Mouse (Mus musculus): ENCODE measurements around the gene Det1. TPM values are rescaled to one million over a fixed set of nuclear protein-coding genes. Genes with fewer than 3 reads are reported as not detected.

Gene Det1
- polyA plus RNA-seq, 1 experiment from 2014 or later, result 23.4 TPM

GRCm38 (mm10) chr7:78881607-78882468, 34.8 kb upstream of the Det1 start:
- H3K27me3 ChIP-seq (ENCODE audit: poor library complexity, severe bottlenecking), result peaks cover 65% of the 10 kb centered on the region
- peak overlapping the region; percentile 82 for H3K27ac ChIP-seq
- WGBS, result 10% methylated on average over 15 of the region's 16 CpGs
- no peaks in the 10 kb centered on the region for H3K36me3 ChIP-seq (replicated peaks)
- H3K4me1 ChIP-seq, result peaks cover 62% of the 10 kb centered on the region
- DNase-seq (ENCODE audit: extremely low spot score, low spot score), result peak; percentile 36
- H3K9me3 ChIP-seq, result no peaks in the 10 kb centered on the region
- peak overlapping the region; percentile 62 for H3K4me3 ChIP-seq

DNA sequence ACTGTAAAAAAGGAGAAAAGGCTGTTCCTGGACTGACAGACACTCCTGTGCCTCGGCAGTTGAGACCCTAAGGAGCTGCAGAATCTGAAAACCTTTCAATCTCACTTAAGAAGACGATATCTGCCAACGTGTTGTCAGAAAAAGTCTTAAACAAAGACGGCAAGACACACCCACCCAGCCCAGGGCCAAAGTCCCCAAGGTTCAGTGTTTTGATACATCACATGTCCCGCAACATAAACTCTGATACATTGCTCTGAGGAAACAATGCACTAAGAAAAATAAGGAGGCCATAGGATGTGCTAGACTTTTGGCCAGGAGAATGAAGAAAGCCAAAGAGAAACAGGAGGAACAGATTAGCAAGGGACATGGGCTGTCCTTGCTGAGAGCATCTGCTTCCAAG, 25.8 kb upstream of the Det1 start:
- no peak for DNase-seq (ENCODE audit: extremely low spot score, low spot score)
- H3K9me3 ChIP-seq, result no peaks in the 10 kb centered on the region
- H3K4me1 ChIP-seq, result no peaks in the 10 kb centered on the region
- no peak overlapping the region for H3K4me3 ChIP-seq
- H3K36me3 ChIP-seq (replicated peaks), result no peaks in the 10 kb centered on the region
- H3K27ac ChIP-seq, result no peak overlapping the region
- no peaks in the 10 kb centered on the region for H3K27me3 ChIP-seq (ENCODE audit: poor library complexity, severe bottlenecking)
- WGBS, result 86% methylated on average over 5 of the region's 5 CpGs

DNA sequence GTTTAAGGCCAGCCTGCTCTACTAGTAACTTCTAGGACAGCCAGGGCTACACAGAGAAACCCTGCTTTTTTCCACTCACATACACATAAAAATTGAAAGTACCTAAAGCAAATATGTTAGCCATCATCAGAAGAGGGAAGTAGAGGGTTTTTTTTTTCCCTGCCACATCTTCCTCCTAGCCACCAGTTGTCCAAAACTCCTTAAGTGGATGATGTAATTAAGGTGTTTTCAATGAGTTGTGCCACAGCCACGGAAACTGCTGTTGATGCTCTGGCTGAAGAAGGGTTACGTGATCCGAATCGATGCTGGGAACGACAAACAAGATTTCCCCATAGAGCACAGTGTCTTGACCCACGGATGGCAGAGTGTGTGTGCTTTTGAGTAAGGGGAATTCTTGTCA, 25.3 kb upstream of the Det1 start:
- Histone ChIP-seq H3K4me3 (no peak overlapping the region), H3K4me1 (no peaks in the 10 kb centered on the region), H3K27ac (no peak overlapping the region), H3K9me3 (no peaks in the 10 kb centered on the region), H3K27me3 (ENCODE audit: poor library complexity, severe bottlenecking) (no peaks in the 10 kb centered on the region), H3K36me3 (replicated peaks) (no peaks in the 10 kb centered on the region)
- DNase-seq (ENCODE audit: extremely low spot score, low spot score), result no peak
- 85% methylated on average over 6 of the region's 6 CpGs for WGBS

- DNase-seq (ENCODE audit: extremely low spot score, low spot score), result no peak
- WGBS, result 85% methylated on average over 5 of the region's 5 CpGs
- H3K4me1 ChIP-seq, result peaks cover 4% of the 10 kb centered on the region; the same call in 1 of the 2 replicates
These were observed 21.7 kb upstream of the Det1 start for GRCm38 (mm10) chr7:78868731-78869130.

DNA sequence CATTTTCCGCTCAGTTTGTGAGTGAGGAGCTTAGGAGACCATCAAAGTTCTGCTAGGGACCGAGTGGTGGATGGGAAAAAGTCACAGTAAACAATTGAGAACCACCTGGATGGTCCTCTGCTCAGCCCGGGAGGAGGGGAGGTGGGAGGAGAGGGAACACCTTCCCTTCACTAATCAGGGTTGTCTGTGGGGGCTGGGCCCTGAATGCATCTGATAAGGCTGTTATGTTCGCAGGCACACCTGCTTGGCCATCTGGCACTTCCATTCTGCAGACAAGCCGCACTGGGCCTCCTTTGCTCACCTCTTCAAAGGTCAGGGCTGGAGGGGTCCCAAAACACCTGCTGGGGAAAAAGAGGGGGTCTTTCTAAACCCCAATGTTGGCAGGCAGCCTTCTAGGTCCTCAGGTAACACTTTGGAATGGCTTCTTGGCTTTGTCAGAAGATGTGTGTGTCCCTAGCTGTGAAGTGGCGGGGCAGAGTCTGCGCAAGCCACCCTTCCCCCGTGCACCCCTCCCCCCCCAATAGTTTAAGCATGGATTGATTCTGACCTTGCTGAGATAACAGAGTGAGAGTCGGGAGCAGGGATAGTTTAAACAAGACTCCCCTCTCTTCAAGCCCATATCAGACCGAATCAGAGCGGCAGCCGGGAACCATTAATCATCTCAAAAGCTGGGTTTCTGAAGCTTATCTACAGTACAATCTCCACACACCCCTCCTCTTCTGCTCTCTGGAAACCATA, 18.3 kb upstream of the Det1 start:
- Histone ChIP-seq H3K27me3 (ENCODE audit: poor library complexity, severe bottlenecking) (no peaks in the 10 kb centered on the region), H3K27ac (no peak overlapping the region), H3K36me3 (replicated peaks) (no peaks in the 10 kb centered on the region), H3K4me3 (no peak overlapping the region), H3K4me1 (peaks cover 4% of the 10 kb centered on the region; the same call in 1 of the 2 replicates), H3K9me3 (no peaks in the 10 kb centered on the region)
- WGBS, result 72% methylated on average over 12 of the region's 12 CpGs
- no peak for DNase-seq (ENCODE audit: extremely low spot score, low spot score)

More at GRCm38 (mm10) chr7:78868731-78869130, 21.7 kb upstream of the Det1 start:
- Histone ChIP-seq H3K36me3 (replicated peaks) (no peaks in the 10 kb centered on the region), H3K9me3 (no peaks in the 10 kb centered on the region), H3K4me3 (no peak overlapping the region), H3K27ac (no peak overlapping the region), H3K27me3 (ENCODE audit: poor library complexity, severe bottlenecking) (no peaks in the 10 kb centered on the region)

DNA sequence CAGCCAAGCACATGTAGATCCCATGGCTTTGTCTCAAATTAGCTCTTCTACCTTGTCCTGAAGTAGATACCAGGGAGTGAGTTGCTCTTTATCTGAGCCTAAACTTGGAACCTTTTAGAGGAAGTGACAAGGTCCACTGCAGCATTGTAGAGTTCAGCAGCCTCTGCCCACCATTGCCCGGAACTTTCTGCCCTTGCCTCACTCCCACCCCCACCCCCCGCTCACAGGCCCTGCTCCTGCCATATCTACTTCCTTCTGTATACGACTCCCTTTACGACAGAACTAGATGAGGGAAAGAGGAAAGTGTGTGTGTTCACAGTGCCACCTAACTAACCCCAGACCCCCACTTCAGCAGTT, 17.4 kb upstream of the Det1 start:
- H3K4me1 ChIP-seq, result peaks cover 4% of the 10 kb centered on the region; the same call in 1 of the 2 replicates
- no peaks in the 10 kb centered on the region for H3K36me3 ChIP-seq (replicated peaks)
- H3K27me3 ChIP-seq (ENCODE audit: poor library complexity, severe bottlenecking), result no peaks in the 10 kb centered on the region
- H3K4me3 ChIP-seq, result no peak overlapping the region
- H3K27ac ChIP-seq, result no peak overlapping the region
- H3K9me3 ChIP-seq, result no peaks in the 10 kb centered on the region
- WGBS, result 86% methylated on average over 4 of the region's 4 CpGs
- DNase-seq (ENCODE audit: extremely low spot score, low spot score), result no peak

DNA sequence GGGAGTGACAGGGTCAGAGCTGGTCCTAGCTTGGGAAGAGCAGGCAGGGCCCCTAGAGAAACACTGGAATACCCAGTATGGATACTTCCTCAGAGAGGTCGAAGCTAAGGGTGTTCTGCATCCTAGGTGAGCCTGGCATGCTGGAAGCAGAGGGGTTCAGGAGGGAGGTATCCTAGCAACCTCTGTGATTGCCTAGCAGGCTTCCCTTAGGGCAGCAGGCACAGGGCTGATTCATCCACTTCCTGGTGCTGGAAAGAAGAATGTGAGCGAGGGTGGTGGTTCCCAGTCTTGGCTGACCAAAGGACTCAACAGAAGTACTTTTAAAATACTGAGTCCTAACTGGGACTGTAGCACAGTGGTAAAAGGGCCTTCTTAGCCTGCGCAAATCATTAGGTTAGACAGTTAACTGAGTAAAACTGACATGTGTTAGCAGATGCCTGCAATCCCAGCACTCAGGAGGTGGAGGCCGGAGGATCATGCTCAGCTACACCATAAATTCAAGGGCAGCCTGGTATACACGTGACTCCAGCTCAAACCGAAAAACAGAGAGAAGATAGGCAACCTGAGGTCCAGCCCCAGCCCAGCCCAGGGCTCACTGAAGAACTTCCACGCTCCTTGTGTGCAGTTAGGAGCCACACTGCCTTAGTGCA, 16.9 kb upstream of the Det1 start:
- Histone ChIP-seq H3K9me3 (no peaks in the 10 kb centered on the region), H3K4me3 (no peak overlapping the region), H3K27ac (no peak overlapping the region), H3K4me1 (peaks cover 4% of the 10 kb centered on the region; the same call in 1 of the 2 replicates), H3K27me3 (ENCODE audit: poor library complexity, severe bottlenecking) (no peaks in the 10 kb centered on the region), H3K36me3 (replicated peaks) (no peaks in the 10 kb centered on the region)
- DNase-seq (ENCODE audit: extremely low spot score, low spot score), result no peak
- 79% methylated on average over 7 of the region's 7 CpGs for WGBS

DNA sequence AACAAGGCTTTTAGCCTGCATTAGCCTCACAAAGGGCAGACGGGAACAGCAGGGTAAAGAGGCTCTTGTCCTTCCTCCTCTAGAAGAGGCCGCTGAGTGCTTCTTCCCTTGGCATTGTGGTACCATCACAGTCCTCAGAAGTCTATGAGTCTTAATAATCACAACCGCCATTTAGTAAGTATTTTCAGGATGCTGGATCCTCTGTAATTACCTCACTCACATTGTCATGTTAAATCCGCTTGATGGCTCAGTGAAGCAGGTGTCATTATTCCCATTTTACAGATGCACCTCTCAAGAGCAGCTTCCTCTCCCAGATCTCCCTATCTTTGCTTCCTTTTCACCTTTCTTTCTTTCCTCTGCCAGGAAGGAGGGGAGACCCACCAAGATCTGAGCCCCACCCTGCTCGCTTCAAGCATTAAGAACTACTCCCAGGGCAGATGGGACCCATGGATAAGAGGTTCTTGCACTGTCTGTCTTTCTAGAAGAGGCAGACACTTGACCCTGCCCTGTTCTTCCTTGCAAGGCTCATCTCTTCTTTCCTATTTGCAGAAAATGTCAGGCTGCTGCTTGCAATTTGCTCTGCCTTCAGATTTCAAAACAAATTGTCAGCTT, 8.1 kb upstream of the Det1 start:
- DNase-seq (ENCODE audit: extremely low spot score, low spot score), result no peak
- 69% methylated on average over 5 of the region's 5 CpGs for WGBS
- H3K9me3 ChIP-seq, result no peaks in the 10 kb centered on the region

GRCm38 (mm10) chr7:78854051-78854450, 7.0 kb upstream of the Det1 start:
- no peaks in the 10 kb centered on the region for H3K4me1 ChIP-seq
- no peak overlapping the region for H3K27ac ChIP-seq
- 80% methylated on average over 4 of the region's 4 CpGs for WGBS
- no peaks in the 10 kb centered on the region; the same call in 1 of the 2 replicates for H3K27me3 ChIP-seq (ENCODE audit: poor library complexity, severe bottlenecking)
- no peaks in the 10 kb centered on the region for H3K36me3 ChIP-seq (replicated peaks)
- no peaks in the 10 kb centered on the region for H3K9me3 ChIP-seq
- DNase-seq (ENCODE audit: extremely low spot score, low spot score), result no peak
- no peak overlapping the region for H3K4me3 ChIP-seq

More for the DNA sequence above, 8.1 kb upstream of the Det1 start:
- no peak overlapping the region for H3K27ac ChIP-seq
- H3K4me3 ChIP-seq, result no peak overlapping the region
- H3K36me3 ChIP-seq (replicated peaks), result no peaks in the 10 kb centered on the region
- no peaks in the 10 kb centered on the region; the same call in 1 of the 2 replicates for H3K27me3 ChIP-seq (ENCODE audit: poor library complexity, severe bottlenecking)
- H3K4me1 ChIP-seq, result no peaks in the 10 kb centered on the region

GRCm38 (mm10) chr7:78846066-78846716, 872 bp downstream of the Det1 start:
- Histone ChIP-seq H3K27ac (peak overlapping the region; percentile 96), H3K27me3 (ENCODE audit: poor library complexity, severe bottlenecking) (no peaks in the 10 kb centered on the region), H3K4me3 (peak overlapping the region; percentile 93), H3K36me3 (replicated peaks) (peaks cover 29% of the 10 kb centered on the region), H3K9me3 (no peaks in the 10 kb centered on the region), H3K4me1 (peaks cover 12% of the 10 kb centered on the region)
- 37% methylated on average over 12 of the region's 12 CpGs for WGBS
- no peak for DNase-seq (ENCODE audit: extremely low spot score, low spot score)

DNA sequence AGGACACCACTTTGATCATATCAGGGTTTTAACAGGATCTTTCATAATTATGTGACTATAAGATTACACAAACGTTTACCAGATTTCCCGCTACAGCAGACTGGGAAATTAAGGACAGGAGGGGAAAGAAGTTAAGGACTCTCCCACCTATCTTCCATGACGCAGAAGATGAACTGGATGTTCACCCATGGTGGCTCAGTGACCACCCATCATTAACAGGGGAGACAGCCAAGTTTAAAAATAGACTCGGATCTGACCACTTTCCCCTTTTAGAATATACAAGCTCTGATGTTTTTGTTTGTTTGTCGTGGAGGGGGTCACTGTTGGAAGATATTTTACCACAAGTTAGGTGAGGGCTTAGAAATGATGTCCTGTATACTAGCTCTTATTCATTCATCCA, 5.5 kb downstream of the Det1 start:
- H3K4me3 ChIP-seq, result no peak overlapping the region
- H3K36me3 ChIP-seq (replicated peaks), result peaks cover 65% of the 10 kb centered on the region
- H3K27me3 ChIP-seq (ENCODE audit: poor library complexity, severe bottlenecking), result no peaks in the 10 kb centered on the region
- no peak overlapping the region for H3K27ac ChIP-seq
- H3K4me1 ChIP-seq, result peaks cover 12% of the 10 kb centered on the region
- 90% methylated on average over 5 of the region's 5 CpGs for WGBS
- DNase-seq (ENCODE audit: extremely low spot score, low spot score), result no peak
- H3K9me3 ChIP-seq, result no peaks in the 10 kb centered on the region

GRCm38 (mm10) chr7:78837250-78837649, 9.8 kb downstream of the Det1 start:
- WGBS, result 74% methylated on average over 4 of the region's 4 CpGs
- Histone ChIP-seq H3K27me3 (ENCODE audit: poor library complexity, severe bottlenecking) (no peaks in the 10 kb centered on the region), H3K27ac (no peak overlapping the region), H3K36me3 (replicated peaks) (peaks cover 73% of the 10 kb centered on the region), H3K9me3 (no peaks in the 10 kb centered on the region), H3K4me3 (no peak overlapping the region), H3K4me1 (0 out of 2 replicates have a peak, but pooled peaks cover 2% of the 10 kb centered on the region)
- DNase-seq (ENCODE audit: extremely low spot score, low spot score), result no peak
